Mouse (Mus musculus) skeletal muscle tissue, postnatal 0 days (tissue): Measurements from ENCODE around the gene Vmn1r25. TPM values are rescaled to one million over a fixed set of nuclear protein-coding genes. Genes with fewer than 3 reads are reported as not detected.

ENCODE experiments used
- polyA plus RNA-seq: library from polyadenylated mRNA; unstranded; fragments of >200 nt; fragmentation: Nextera tagmentation; extraction: Ambion mirVana; gene quantifications from 2 replicates; pipeline ENCODE4 v1.2.1, GENCODE M21; 2015

Gene Vmn1r25
- not detected in 2 replicates for polyA plus RNA-seq

DNA sequence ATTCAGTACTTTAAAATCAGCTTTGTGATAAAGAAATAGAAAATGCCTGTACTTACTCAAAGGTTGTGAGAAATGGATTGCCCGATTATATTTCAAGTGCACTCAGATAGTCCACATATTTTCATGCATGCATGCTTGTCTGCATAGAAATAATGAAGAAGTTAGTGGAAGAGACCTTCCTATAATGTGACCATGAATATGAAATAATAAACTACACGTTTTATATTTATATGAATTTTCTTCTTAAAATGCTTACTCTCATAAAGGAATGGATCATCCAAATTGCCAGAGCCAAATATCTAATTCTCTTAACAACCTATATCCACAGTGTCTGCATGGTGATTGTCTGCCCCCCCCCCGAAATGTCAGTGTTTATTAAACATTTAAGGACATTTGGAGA is at the start of gene Vmn1r25:
Gene Vmn1r25 (minus strand): TSS at position 101 of the 400 bp plus-strand sequence.

DNA sequence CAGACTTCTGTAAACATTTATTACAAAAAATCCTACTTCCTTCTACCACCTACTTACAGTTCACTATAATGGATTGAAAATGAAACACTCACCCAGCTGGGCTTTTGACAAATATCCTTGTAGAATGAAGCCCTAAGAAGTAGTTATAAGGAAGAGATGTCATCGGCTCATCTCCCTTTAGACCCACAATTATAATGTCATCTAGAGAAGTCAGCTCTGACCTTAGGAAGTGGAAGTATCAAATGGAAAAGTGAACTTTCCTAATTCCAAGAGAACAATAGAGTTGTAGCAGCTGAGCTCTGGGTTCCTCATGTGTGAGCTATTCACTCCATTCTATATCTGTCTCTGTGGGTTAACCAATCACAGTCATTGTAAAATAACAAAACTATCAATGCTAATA is 34.4 kb upstream of the Vmn1r25 start, which contains the start of gene Vmn1r26:
Gene Vmn1r26 (minus strand): TSS at position 101 of the 400 bp plus-strand sequence.

DNA sequence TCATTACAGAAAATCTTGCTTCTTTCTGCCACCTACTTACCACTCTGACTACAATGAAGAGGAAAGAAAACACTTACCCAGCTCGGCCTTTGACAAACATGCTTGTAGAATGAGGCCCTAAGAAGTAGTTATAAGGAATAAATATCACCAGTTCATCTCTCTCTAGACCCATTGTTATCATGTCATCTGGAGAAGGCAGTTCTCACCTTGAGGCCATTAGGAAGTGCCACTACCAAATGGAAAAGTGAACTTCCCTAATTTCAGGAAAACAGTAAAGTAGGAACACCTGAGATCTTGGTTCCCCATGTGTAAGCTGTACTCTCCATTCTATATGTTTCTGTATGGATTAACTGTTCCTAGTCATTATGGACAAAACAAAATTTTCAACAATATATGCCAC is 19.2 kb downstream of the Vmn1r25 start, which contains the start of gene Vmn1r24:
Gene Vmn1r24 (minus strand): TSS at position 101 of the 400 bp plus-strand sequence.

Other genes with a start within 250 kb of the Vmn1r25 start
- 10.9 and 11.2 TPM in 2 replicates for gene Vopp1, start 155.7 kb downstream of the Vmn1r25 start, polyA plus RNA-seq
- not detected in 2 replicates for gene Vmn1r21, start 130.5 kb downstream of the Vmn1r25 start, polyA plus RNA-seq
- gene Vmn1r22, start 72.8 kb downstream of the Vmn1r25 start, polyA plus RNA-seq = not detected in 2 replicates
- gene Vmn1r23, start 54.0 kb downstream of the Vmn1r25 start, polyA plus RNA-seq = not detected in 2 replicates
- not detected in 2 replicates for gene Vmn1r24, start 19.3 kb downstream of the Vmn1r25 start, polyA plus RNA-seq
- gene Vmn1r26, start 34.3 kb upstream of the Vmn1r25 start, polyA plus RNA-seq = not detected in 2 replicates
- gene Vmn1r27, start 238.0 kb upstream of the Vmn1r25 start, polyA plus RNA-seq = not detected in 2 replicates